Mouse (Mus musculus): ENCODE results near the gene Sebox. TPM values are rescaled to one million over a fixed set of nuclear protein-coding genes. Genes with fewer than 3 reads are reported as not detected.

The Sebox gene
- polyA plus RNA-seq (2012; rRNA removed; ENCODE audit: low replicate concordance) = 0.14 TPM in 1 of 2 replicates, not detected in the other

DNA sequence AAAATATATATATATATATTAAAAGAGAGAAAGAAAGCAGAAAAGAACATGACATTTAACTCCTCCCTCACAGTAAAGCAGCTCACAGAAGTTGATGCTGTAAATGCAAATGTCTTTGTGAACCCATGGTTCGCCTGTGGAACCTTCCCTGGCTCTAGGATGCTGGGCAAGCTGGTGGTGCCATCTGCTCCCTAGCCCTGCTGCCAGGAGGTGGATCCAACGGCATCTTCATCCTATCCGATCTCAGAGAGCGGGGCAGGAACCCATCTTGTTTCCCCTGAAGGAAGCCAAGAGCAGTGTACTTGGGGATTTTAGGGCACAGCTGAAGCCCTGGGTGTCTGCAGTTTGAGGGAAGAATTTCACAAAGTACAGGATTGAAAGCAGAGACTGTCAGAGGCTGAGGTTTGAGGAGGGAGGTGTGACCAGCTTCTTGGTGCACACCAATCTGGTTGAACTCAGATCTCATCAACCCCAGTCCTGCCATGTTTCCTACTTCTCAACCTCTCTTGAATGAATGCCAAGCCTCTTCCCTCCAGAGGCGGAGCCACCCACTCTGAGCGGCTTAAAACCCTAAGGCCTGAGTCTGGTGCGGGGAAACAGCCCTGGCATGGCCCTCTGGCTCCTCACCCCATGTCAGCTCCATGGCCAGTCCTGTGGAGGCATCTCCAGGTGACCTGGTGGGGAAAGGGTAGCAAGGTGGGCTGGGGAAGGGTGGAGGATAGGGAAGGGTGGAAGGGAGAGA lies at the start of gene Sebox:
Gene Sebox, plus strand, starts transcription at position 539 of the 742 bp plus-strand sequence.

DNA sequence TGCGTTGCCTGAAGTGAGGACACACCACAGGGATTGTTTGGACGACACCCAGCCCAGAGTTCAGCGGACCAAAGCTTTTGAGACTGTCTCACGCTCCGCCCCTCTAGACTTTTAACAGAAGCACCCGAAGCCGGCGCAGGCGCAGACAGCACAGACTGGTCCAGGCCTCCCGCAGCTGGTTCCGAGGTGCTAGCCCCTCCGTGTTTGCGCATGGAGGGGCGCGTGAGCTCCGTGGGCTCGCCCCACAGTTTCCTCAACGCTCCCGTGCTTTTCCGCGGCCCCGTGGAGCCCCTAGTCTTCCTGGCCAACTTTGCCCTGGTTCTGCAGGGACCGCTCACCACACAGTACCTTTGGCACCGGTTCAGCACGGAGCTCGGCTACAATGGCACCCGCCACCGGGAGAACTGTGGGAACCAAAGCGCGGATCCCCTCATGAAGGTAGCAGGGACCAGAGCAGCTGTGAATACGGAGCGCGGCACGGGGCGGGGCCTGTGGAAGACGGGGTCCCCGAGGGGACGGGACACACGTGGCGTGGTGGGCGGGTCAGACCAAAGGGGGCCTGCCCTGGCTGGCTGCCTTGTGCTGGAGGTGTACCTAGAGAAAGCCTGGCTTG lies 37.6 kb upstream of the Sebox start, which contains the start of gene Slc46a1:
Gene Slc46a1, plus strand, starts transcription at position 130 of the 613 bp plus-strand sequence.

DNA sequence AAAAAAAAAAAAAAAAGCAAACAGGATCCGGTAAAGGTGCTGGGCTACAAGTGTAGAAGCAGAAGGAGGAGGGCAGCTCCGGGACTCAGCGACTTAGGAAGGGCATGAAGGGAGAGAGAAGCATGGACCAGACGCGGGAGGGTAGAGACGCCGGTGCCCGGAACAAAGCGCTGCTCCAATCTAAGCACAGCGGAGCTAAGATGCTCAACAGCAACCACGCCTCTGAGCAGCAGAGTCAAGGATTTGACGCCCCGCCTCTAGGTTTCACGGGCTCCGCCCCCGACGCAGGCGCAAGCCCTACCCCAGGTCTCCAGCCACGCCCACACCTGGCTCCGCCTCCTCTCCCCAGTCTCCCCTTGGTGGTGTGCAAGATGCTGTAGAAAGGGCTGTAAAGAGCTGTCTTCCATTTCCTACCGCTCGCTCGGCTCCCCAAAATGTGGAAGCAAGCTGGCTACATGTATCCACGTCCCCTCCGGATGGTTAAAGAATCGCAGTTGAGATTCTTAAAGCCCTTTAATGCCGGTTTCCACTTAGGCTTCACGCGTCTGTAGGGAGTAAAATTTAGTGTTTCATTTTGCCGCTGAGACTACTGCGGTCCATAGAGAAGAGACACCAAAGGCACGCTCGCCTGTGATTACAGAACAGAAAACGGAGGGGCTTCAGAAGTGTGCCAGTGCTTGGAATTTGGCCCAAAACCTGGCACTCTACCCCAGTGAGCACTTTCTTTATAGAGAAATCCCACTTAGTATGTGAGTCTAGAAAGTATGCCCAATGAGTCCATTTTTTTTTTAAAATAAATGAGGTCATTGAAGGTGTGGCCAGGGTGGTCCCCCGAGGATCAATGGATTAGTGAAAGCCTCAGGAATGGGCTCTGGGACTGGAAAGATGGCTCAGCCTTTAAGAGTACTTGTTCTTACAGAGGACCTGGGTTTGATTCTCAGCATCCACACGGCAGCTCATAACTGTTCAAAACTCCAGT lies 5.4 kb upstream of the Sebox start, which contains the start of gene Sarm1:
Gene Sarm1, minus strand, starts transcription at position 211 of the 979 bp plus-strand sequence.

GRCm38 (mm10) chr11:78499004-78499403 lies 4.2 kb upstream of the Sebox start, which contains the start of gene Vtn:
Gene Vtn, plus strand, starts transcription at chr11:78499091.

DNA sequence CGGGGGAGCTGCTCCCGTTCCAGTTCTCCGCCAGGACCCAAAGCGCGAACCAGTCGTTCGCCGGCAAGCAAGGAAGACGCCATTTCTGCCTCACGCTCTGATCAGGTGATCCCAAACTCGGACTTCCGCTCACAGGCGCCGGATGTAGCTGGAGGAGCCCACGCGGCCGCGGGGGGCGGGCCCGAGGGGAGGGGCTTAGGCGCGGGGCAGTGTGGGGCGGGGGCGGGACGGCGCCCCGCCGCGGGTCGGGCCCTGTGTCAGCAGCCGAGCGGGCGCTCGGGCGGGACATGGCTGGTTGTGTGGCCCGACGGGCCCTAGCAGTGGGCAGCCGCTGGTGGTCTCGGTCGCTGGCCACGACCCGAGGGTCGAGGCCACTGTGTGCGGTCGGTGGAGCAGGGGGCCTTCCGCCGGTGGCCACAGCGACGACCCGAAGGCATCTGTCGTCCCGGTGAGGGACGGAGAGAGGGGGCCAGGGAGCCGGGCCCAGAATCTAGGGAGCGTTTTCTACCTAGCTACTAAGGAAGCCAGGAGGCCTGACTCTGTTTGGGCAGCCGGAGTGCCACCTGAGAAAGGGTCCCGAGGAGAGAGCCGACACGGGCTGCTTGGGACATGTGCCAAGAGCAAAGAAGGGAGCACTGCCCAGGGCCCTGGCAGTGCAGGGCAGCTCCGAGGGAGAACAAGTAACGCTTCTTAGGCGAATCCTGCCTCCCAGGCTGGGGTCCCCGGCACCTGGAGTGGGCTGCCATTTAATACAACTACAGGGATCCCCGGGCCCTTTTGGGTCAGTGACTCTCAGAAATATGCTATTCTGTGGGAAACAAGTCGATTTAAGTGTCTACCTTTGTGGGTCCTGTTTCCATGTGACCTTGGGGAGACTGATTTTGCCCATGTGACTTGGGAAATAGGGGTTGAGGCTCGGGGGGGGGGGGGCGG lies 9.0 kb downstream of the Sebox start, which contains the start of the genes Tmem199 and Poldip2:
Gene Tmem199, minus strand, starts transcription at position 148 of the 933 bp plus-strand sequence.
Gene Poldip2, plus strand, starts transcription at position 169 of the 933 bp plus-strand sequence.

DNA sequence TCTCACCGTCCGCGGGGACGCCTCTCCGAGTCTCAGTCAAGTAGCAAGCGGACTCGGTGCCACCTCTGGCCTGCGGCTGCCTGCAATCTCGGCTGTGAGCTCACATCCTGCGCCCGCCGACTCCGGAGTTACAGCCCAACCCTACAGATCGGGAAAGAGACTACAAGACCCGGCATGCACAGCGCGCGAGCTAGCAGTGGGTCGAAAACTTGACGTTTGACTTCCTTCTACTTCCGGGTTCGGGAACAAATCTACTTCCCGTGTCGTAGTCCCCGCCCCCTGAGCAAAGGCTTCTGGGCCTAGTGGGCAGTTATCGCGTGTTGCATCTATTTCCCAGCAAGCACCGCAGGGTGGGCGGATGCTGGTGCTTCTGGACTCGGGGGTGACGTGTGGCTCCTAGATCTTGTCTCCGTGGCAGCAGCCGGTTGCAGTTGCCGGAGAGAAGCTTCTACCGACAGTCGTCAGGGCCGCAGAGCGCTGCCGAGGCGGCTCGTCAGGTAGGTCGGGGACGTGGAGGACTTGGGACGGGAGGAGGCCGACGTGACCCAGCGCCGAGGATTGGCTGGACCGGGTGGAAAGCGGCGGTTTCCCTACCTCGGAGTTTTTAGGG lies 32.9 kb downstream of the Sebox start, which contains the start of the genes Tnfaip1 and Ift20:
Gene Tnfaip1, minus strand, starts transcription at position 253 of the 610 bp plus-strand sequence.
Gene Ift20, plus strand, starts transcription at position 282 of the 610 bp plus-strand sequence.

GRCm38 (mm10) chr11:78550168-78551058 lies 47.2 kb downstream of the Sebox start, which contains the start of gene Tmem97:
Gene Tmem97, minus strand, starts transcription at chr11:78550777.

Other genes starting within 250 kb of the Sebox start
- 69.1 and 142 TPM in 2 replicates for gene 2610507B11Rik, start 241.7 kb upstream of the Sebox start, polyA plus RNA-seq (2012; rRNA removed; ENCODE audit: low replicate concordance)
- gene BC030499, start 212.6 kb upstream of the Sebox start, polyA plus RNA-seq (2012; rRNA removed; ENCODE audit: low replicate concordance) = 0.10 and 0.50 TPM in 2 replicates
- gene Spag5, start 201.9 kb upstream of the Sebox start, polyA plus RNA-seq (2012; rRNA removed; ENCODE audit: low replicate concordance) = 1.6 and 2.6 TPM in 2 replicates
- 18.0 and 27.1 TPM in 2 replicates for gene Aldoc, start 180.5 kb upstream of the Sebox start, polyA plus RNA-seq (2012; rRNA removed; ENCODE audit: low replicate concordance)
- 87.7 and 99.7 TPM in 2 replicates for gene Pigs, start 175.0 kb upstream of the Sebox start, polyA plus RNA-seq (2012; rRNA removed; ENCODE audit: low replicate concordance)
- gene Unc119, start 160.0 kb upstream of the Sebox start, polyA plus RNA-seq (2012; rRNA removed; ENCODE audit: low replicate concordance) = 92.2 and 115 TPM in 2 replicates
- 0.04 and 0.24 TPM in 2 replicates for gene Foxn1, start 116.9 kb upstream of the Sebox start, polyA plus RNA-seq (2012; rRNA removed; ENCODE audit: low replicate concordance)
- 0.45 and 0.98 TPM in 2 replicates for gene Slc13a2, start 81.2 kb upstream of the Sebox start, polyA plus RNA-seq (2012; rRNA removed; ENCODE audit: low replicate concordance)
- gene Slc46a1, start 37.8 kb upstream of the Sebox start, polyA plus RNA-seq (2012; rRNA removed; ENCODE audit: low replicate concordance) = 36.6 and 36.8 TPM in 2 replicates
- gene Sarm1, start 5.7 kb upstream of the Sebox start, polyA plus RNA-seq (2012; rRNA removed; ENCODE audit: low replicate concordance) = 1.1 and 1.2 TPM in 2 replicates
- 32.4 and 41.2 TPM in 2 replicates for gene Vtn, start 4.4 kb upstream of the Sebox start, polyA plus RNA-seq (2012; rRNA removed; ENCODE audit: low replicate concordance)
- 9.3 and 14.5 TPM in 2 replicates for gene Tmem199, start 8.7 kb downstream of the Sebox start, polyA plus RNA-seq (2012; rRNA removed; ENCODE audit: low replicate concordance)
- gene Poldip2, start 8.7 kb downstream of the Sebox start, polyA plus RNA-seq (2012; rRNA removed; ENCODE audit: low replicate concordance) = 59.3 and 88.1 TPM in 2 replicates
- 30.2 and 44.7 TPM in 2 replicates for gene Tnfaip1, start 32.9 kb downstream of the Sebox start, polyA plus RNA-seq (2012; rRNA removed; ENCODE audit: low replicate concordance)
- 44.7 and 54.9 TPM in 2 replicates for gene Ift20, start 32.9 kb downstream of the Sebox start, polyA plus RNA-seq (2012; rRNA removed; ENCODE audit: low replicate concordance)
- 16.0 and 16.7 TPM in 2 replicates for gene Tmem97, start 47.3 kb downstream of the Sebox start, polyA plus RNA-seq (2012; rRNA removed; ENCODE audit: low replicate concordance)
- gene Nlk, start 193.9 kb downstream of the Sebox start, polyA plus RNA-seq (2012; rRNA removed; ENCODE audit: low replicate concordance) = 14.5 and 23.6 TPM in 2 replicates
- 42.8 and 60.6 TPM in 2 replicates for gene Ccnq, start 248.3 kb downstream of the Sebox start, polyA plus RNA-seq (2012; rRNA removed; ENCODE audit: low replicate concordance)